Mouse (Mus musculus) liver, postnatal 0 days (tissue): ENCODE measurements around the gene Pld6.

Experiments
- CTCF ChIP-seq: sonication (generic); IDR thresholded peaks from 2 replicates; pipeline ENCODE4 v1.5.1; 2016; ENCODE audit warnings: antibody characterized with exemption, low read depth
- EP300 ChIP-seq: IDR thresholded peaks from 2 replicates; pipeline ENCODE4 v1.6.1; 2016; ENCODE audit warnings: antibody characterized with exemption, low read depth, mild to moderate bottlenecking

- TF ChIP-seq EP300 (no peak), CTCF (no peak)
Observed at GRCm38 (mm10) chr11:59814936-59815335, 27.5 kb upstream of the Pld6 start.
